In the genomic region with DNA sequence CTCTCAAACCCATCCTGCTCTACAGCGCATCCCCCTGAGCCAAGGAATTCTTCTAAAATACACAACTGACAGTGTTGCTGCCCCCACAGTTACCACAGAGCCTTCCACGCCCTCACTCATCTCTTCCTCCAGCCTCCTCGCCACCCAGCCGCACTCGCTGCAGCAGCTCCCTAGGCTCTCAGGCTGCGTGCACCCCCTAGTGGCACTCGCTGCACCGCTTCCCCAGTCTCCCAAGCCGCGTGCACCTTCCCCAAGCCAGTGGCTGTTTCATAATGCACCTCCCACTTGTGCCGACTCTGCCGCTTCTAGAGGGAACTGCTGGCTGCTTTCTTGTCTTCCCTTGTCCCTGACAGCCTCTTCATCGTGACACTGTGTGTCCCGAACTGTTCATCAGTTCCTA, we compare ENCODE assay signal across 8 mouse cellular contexts.
DNase-seq lines count a peak whose midpoint lies in the region; ATAC-seq lines count a peak whose summit lies in the region.

No protein-coding gene starts in this region.

- WGBS in embryonic facial prominence, embryonic 12.5 days, result 3% methylated on average over 14 of the region's 14 CpGs
- 4% methylated on average over 14 of the region's 14 CpGs for WGBS in limb, embryonic 12.5 days
- 2% methylated on average over 14 of the region's 14 CpGs for WGBS in midbrain, embryonic 13.5 days

- ATAC-seq in embryonic facial prominence, embryonic 12.5 days (ENCODE audit: insufficient number of reproducible peaks, insufficient read depth, low FRiP score, low TSS enrichment), result peak; percentile 10; the same call in 1 of the 2 replicates
- ATAC-seq in limb, embryonic 12.5 days (ENCODE audit: insufficient number of reproducible peaks, insufficient read depth, low FRiP score, low TSS enrichment, low read depth), result peak; percentile 21; the same call in 1 of the 2 replicates
- ATAC-seq in midbrain, embryonic 13.5 days, result peak; percentile 63

- no peaks in the 10 kb centered on the region for H3K36me3 ChIP-seq in embryonic facial prominence, embryonic 12.5 days
- no peaks in the 10 kb centered on the region for H3K36me3 ChIP-seq in limb, embryonic 12.5 days
- H3K36me3 ChIP-seq in midbrain, embryonic 13.5 days, result no peaks in the 10 kb centered on the region

- peaks cover 46% of the 10 kb centered on the region for H3K4me1 ChIP-seq in embryonic facial prominence, embryonic 12.5 days
- peaks cover 41% of the 10 kb centered on the region for H3K4me1 ChIP-seq in limb, embryonic 12.5 days (replicated peaks)
- peaks cover 26% of the 10 kb centered on the region for H3K4me1 ChIP-seq in midbrain, embryonic 13.5 days (replicated peaks)

- no peak overlapping the region for H3K27ac ChIP-seq in embryonic facial prominence, embryonic 12.5 days
- no peak overlapping the region for H3K27ac ChIP-seq in limb, embryonic 12.5 days
- no peak overlapping the region for H3K27ac ChIP-seq in midbrain, embryonic 13.5 days

- H3K27me3 ChIP-seq in embryonic facial prominence, embryonic 12.5 days, result peaks cover 16% of the 10 kb centered on the region; the same call in 1 of the 2 replicates
- peaks cover 23% of the 10 kb centered on the region for H3K27me3 ChIP-seq in limb, embryonic 12.5 days
- H3K27me3 ChIP-seq in midbrain, embryonic 13.5 days, result peaks cover 37% of the 10 kb centered on the region

- 0 out of 2 replicates have a peak, but pooled peaks cover 3% of the 10 kb centered on the region for H3K9me3 ChIP-seq in embryonic facial prominence, embryonic 12.5 days
- H3K9me3 ChIP-seq in limb, embryonic 12.5 days, result 0 out of 2 replicates have a peak, but pooled peaks cover 4% of the 10 kb centered on the region
- no peaks in the 10 kb centered on the region for H3K9me3 ChIP-seq in midbrain, embryonic 13.5 days

- DNase-seq in A20 (ENCODE audit: low read depth, low spot score), result peak; percentile 76
- DNase-seq in adrenal gland, postnatal 14 days, result peak; percentile 82
- DNase-seq in heart, adult 18-20 months, result peak; percentile 64 to 73
- DNase-seq in kidney, adult 11 months, result peak; percentile 28
- peak; percentile 54 to 77 for DNase-seq in spleen, postnatal 4 days (ENCODE audit: low spot score in 2 of 2)

- H3K4me3 ChIP-seq in embryonic facial prominence, embryonic 12.5 days, result 0 out of 2 replicates have a peak overlapping the region, but pooled peaks have one; percentile 2
- no peak overlapping the region for H3K4me3 ChIP-seq in limb, embryonic 12.5 days (replicated peaks)
- H3K4me3 ChIP-seq in midbrain, embryonic 13.5 days (replicated peaks), result peak overlapping the region; percentile 22

- peak overlapping the region; percentile 46 for H3K4me2 ChIP-seq in embryonic facial prominence, embryonic 12.5 days (replicated peaks)
- peak overlapping the region; percentile 39 for H3K4me2 ChIP-seq in limb, embryonic 12.5 days
- peak overlapping the region; percentile 94 for H3K4me2 ChIP-seq in midbrain, embryonic 13.5 days (replicated peaks)

- H3K9ac ChIP-seq in embryonic facial prominence, embryonic 12.5 days, result no peak overlapping the region
- no peak overlapping the region for H3K9ac ChIP-seq in limb, embryonic 12.5 days (replicated peaks)
- peak overlapping the region; percentile 42 for H3K9ac ChIP-seq in midbrain, embryonic 13.5 days (replicated peaks)

Comparison
In these comparisons a context has a peak if more than half of its experiments do, and no peak if none do; other contexts are left out.
1. DNase-seq: peak in every context shown above with its lines; median percentile 82 in adrenal gland, postnatal 14 days; 76 in A20; 68 in heart, adult 18-20 months; 66 in spleen, postnatal 4 days; 28 in kidney, adult 11 months.
2. ATAC-seq: peak in every context shown above with its lines; median percentile 63 in midbrain, embryonic 13.5 days; 21 in limb, embryonic 12.5 days; 10 in embryonic facial prominence, embryonic 12.5 days.
3. H3K4me2 ChIP-seq: peak in every context shown above with its lines; median percentile 94 in midbrain, embryonic 13.5 days; 46 in embryonic facial prominence, embryonic 12.5 days; 39 in limb, embryonic 12.5 days.